Mouse (Mus musculus): Measurements from ENCODE around the gene Slain2.

DNA sequence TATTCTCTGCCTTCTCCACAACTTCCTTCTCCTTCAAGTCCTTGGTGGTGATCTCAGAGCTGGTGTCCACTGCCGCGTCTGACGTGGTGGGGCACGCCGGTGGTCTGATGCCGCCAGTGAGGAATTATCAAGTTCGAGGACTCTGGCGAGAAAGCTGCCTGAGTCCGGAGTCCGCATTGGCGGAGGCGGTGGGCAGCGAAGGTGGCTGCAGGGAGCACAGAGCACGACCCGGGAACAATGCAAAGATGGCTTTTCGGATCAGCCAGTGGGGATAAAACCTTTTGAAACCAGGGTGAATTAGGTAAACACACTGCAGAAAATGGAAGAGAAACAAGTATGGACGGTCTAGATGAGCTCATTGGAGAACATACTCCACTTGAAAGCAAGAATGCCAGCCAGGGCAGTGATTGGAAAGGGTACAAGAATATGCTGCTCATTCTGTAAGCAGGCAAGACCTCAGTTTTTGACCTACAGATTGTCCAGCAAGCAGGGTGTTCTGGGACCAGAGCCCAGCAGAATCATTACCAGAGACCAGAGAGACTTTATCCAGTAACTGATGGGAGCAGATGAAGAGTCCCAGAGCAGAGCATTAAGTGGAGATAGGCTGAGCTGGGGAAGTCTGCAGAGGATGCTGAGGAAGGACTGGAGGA is 19.0 kb downstream of the Slain2 start:
- TF ChIP-seq CTCF (IDR thresholded peaks at IDR 0.05; ENCODE audit: low read depth, low read length), result no peak
- no peak for TF ChIP-seq POLR2A (IDR thresholded peaks at IDR 0.05; ENCODE audit: insufficient read depth, low read length)
